Mouse (Mus musculus): ENCODE results near the gene Anapc11. TPM values are rescaled to one million over a fixed set of nuclear protein-coding genes. Genes with fewer than 3 reads are reported as not detected.

Gene Anapc11
- polyA plus RNA-seq, 1 experiment = 116 TPM

DNA sequence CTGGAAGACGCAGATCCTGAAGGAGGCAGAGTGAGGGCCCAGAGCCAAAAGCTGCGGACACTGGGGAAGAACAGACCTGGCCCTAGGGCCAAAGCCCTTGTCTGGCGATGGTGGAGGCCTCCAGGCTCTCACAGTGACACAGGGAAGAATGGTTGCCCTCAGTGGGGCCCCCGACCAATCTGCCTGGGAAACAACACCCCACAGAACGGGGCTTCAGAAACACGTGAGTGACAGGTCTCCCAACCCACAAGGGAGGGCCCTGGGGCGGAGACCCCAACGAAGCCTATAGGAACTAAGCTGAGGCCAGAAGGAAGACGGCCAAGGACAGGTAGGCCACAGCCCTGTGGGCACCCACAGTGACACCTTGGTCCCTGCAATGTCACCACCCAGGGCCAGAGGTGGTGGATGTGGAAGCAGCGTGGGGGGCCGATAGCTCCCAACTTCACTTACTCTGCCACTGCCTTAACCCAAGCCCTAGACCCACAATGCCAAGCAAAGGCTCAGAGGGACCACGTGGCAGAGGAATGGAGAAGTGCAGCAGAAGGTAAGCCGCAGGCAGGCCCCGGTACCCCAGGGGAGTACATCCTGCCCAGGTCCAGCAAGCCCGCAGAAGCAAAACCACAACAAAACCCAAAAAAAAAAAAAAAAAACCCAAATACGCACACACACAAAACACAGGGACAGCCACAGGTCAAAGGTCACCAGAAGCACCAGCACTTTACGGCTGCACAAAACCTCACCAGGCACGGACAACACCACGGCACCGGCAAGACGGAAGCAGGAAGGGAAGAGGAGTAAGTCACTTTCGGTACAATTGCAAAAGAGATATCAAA, 29.5 kb downstream of the Anapc11 start:
- peak; percentile 20 for DNase-seq (ENCODE audit: low spot score)

DNA sequence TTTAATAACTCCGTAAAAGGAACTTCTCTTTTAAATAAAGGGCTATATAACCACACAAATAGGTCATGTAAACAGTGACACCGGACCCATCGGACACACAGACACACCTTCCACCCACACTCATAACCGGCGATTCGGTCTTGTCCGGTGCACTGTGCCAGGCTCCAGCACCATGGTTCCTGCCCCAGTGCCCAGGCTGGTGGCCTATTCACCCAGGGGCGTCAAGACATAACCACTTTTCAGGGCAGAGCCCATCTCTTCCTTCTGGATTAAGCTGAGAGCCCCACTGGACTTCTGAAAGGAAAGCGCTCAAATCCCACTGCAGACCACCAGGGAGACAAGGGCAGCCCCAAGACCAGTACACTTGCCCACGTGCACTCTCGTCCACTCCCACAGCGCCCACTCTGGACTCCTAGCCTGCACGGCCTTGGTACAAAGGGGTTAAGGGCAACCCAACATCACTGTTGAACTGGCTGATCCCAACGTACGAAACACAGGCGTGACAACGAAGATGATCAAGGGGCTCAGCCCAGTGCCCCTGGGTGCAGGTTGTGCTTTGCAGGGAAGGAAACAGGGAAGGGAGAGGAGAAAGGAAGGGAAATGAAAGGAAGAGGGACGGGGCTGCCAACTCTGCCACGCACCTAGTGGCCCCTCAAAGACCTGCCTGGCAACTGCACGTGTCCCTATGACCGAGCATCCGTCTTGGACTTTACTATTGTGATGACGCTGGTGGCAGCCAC, 30.6 kb downstream of the Anapc11 start:
- DNase-seq (ENCODE audit: low spot score) = no peak

DNA sequence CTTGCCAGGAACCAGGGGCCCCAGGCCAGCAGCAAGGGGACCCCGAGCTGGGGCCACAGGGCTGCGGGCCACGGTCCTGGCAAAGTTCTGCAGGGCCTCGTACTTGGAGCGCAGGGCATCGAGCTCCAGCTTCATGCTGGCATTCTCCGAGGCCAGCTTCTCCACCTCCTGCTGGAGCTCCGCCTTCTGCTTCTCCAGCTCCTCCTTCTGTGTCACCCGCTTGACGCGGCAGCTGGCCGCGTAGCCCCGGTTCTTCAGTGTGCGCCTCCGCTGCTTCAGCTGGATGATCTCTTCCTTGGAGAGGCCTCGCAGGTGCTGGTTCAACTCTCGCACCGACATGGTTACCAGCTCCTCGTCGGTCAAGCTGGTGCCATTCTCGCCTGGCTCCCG, 31.1 kb downstream of the Anapc11 start:
- no peak for DNase-seq (ENCODE audit: low spot score)

DNA sequence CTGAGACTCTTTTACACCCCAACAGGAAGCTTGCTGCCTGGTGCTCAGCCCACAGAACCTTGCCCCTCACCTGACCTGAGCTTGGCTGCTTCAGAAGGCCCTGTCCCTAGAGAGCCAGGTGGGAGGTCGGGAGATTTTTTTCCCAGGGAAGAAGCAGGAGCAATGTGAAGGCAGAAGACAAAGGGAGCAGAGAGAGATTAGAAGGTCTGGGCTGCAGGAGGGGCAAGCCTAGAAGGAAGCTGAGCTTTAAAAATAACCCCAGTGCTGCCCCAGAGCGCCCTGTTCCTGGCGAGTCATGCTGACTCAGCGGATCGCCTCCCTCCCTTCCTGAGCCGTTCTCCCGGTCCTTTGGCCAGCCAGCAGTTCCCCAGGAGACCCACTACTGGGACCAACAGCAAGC, 31.7 kb downstream of the Anapc11 start:
- no peak for DNase-seq (ENCODE audit: low spot score)

DNA sequence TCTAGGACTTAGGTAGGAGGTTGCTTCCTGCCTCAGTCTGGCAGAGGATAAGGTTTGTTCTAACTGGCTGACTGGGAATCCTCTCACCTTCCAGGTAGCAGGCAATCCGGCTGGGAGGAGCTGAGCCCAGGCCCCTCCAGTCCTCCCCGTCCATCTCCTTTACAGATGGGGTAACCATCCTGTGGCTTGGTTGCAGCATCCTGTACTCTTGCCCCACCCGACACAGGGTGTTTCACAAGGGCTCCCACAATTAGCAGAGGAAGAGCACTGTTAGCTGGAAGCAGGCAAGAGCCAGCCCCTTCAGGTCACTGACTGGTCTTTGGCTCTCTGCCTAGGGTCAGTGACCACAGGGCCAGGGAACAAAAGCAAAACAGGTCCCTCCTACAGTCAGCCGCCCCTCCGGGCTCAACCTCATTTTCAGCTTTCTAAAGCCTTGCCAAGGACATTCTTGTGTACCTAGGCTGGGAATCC, 32.2 kb downstream of the Anapc11 start:
- DNase-seq (ENCODE audit: low spot score) = no peak

- DNase-seq (ENCODE audit: low spot score) = no peak
Observed at GRCm38 (mm10) chr11:120630881-120631725, 32.9 kb downstream of the Anapc11 start.

GRCm38 (mm10) chr11:120631726-120632448, 33.7 kb downstream of the Anapc11 start:
- DNase-seq (ENCODE audit: low spot score) = no peak

- DNase-seq (ENCODE audit: low spot score) = peak; percentile 72
Observed at GRCm38 (mm10) chr11:120632559-120633519, 34.6 kb downstream of the Anapc11 start.

GRCm38 (mm10) chr11:120633520-120634343, 35.5 kb downstream of the Anapc11 start, which contains the start of gene Mafg:
Gene Mafg (minus strand): TSS chr11:120633600.
- peak; percentile 80 for DNase-seq (ENCODE audit: low spot score)

DNA sequence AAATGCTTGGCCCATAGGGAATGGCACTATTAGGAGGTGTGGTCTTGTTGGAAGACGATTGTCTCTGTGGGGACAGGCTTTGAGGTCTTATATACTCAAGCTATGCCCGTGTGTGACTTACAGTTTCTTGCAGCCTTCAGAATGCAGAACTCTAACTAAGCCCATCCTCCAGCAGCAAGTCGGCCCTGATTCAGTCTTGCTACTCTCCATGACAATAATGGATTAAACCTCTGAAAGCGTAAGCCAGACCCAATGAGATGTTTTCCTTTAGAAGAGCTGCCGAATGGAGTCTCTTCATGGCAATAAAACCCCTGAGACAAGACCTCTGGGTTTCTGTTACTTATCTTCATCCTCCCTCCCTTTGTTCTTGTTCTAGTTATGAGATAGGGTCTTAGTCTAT, 36.6 kb downstream of the Anapc11 start:
- no peak for DNase-seq (ENCODE audit: low spot score)

GRCm38 (mm10) chr11:120641255-120641654, 43.0 kb downstream of the Anapc11 start:
- no peak for DNase-seq (ENCODE audit: low spot score)

DNA sequence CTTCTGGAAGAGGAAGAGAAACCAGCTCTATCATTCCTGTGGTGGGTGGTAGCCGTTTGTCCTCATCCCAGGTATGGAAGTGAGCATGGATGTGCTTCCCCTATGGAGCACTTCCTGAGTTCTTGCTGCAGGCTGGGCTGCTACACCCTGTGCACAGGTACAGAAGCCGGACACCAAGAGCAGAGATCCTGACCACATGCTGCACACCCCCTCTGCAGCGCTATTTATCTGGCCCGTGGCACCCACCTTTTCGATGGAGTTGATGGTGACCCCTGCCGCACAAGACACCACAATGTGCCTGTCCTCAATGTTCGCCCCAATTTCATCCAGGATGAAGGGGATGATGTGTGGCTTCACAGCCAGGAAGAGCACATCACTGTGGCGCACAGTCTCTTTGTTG, 43.6 kb downstream of the Anapc11 start:
- DNase-seq (ENCODE audit: low spot score) = no peak

- DNase-seq (ENCODE audit: low spot score) = no peak
Observed at GRCm38 (mm10) chr11:120642939-120643600, 44.8 kb downstream of the Anapc11 start.

GRCm38 (mm10) chr11:120643601-120643987, 45.4 kb downstream of the Anapc11 start, which contains the start of gene Pycr1:
Gene Pycr1 (minus strand): TSS chr11:120643769.
- peak; percentile 85 for DNase-seq (ENCODE audit: low spot score)

- no peak for DNase-seq (ENCODE audit: low spot score)
Observed at GRCm38 (mm10) chr11:120647047-120647830, 49.0 kb downstream of the Anapc11 start.

DNA sequence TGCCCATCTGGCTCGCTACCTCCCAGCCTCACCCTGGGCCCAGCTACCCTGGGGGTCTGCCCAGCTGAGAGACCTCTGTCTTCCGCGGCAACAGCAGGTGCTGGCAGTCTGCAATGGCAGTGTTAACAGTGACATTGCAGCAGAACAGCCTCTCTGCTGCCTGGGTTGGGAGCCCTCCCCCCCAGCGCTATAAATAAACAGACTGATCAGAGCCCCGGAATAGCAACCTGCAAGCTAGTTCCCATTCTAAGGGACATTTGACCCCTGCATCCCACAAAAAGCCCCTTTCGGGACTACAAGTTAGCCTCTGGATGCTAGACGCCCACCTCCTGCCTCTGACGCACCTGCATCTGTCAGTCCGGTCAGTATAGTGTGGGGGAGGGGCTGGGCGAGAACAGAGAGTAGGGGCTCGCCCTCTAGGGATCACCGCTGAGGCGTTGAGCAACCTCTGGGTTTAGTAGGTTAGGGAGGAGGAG, 49.8 kb downstream of the Anapc11 start, which contains the start of gene Myadml2:
Gene Myadml2 (minus strand): TSS at position 158 of the 476 bp plus-strand sequence.
- DNase-seq (ENCODE audit: low spot score) = no peak

- DNase-seq (ENCODE audit: low spot score) = no peak
Observed at GRCm38 (mm10) chr11:120651872-120652271, 53.7 kb downstream of the Anapc11 start.

All from urinary bladder, adult 2 months (tissue).